Mouse (Mus musculus): ENCODE data around the gene Rgs6. TPM values are rescaled to one million over a fixed set of nuclear protein-coding genes. Genes with fewer than 3 reads are reported as not detected.

The Rgs6 gene
- polyA plus RNA-seq, 1 experiment from 2014 or later: 1.9 TPM

GRCm38 (mm10) chr12:83055690-83056089, 467.6 kb downstream of the Rgs6 start:
- ChIA-PET POLR2A (no interaction called here), CTCF (interaction anchor here (1.1 to 1.4 kb wide), 2 partner anchors 14 to 43 kb away, joined by 3 read pairs; no protein-coding TSS in a partner anchor)
- DNase-seq (ENCODE audit: low read depth, low spot score) (no peak), ATAC-seq (no peak)
- no peaks in the 10 kb centered on the region for H3K27me3 ChIP-seq
- in situ Hi-C loops (cut with MboI; ENCODE audit: low pct_unique_long_range_greater_than_20kb): no loop called here
- no peak for TF ChIP-seq CTCF (IDR thresholded peaks at IDR 0.05)

- ATAC-seq (no peak), DNase-seq (ENCODE audit: low read depth, low spot score) (no peak)
- POLR2A ChIA-PET: no interaction called here
- in situ Hi-C loops (cut with MboI; ENCODE audit: low pct_unique_long_range_greater_than_20kb): no loop called here
- H3K27me3 ChIP-seq: peaks cover 3% of the 10 kb centered on the region
- no peak for TF ChIP-seq CTCF (IDR thresholded peaks at IDR 0.05)
- CTCF ChIA-PET: no interaction called here
These were observed 478.3 kb downstream of the Rgs6 start for GRCm38 (mm10) chr12:83066426-83066825.

DNA sequence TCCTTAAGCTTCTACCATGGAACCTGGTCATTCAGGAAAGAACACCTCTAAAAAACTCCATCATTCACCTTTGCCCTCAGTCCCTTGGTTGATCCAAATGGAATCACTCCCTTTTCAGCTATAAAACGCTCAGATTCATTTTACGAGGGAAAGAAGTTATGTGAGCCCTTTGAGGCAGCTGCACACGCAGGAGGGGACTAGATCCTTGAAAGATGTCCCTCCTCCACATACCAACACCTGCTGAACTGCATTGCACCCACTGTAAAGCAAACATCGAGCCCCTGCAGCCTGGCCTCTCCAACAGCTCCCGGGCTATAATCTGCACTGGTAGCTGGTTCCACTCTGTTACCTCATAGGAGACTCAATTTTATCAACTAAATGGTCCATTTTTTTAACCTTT, 482.8 kb downstream of the Rgs6 start:
- POLR2A ChIA-PET: no interaction called here

DNA sequence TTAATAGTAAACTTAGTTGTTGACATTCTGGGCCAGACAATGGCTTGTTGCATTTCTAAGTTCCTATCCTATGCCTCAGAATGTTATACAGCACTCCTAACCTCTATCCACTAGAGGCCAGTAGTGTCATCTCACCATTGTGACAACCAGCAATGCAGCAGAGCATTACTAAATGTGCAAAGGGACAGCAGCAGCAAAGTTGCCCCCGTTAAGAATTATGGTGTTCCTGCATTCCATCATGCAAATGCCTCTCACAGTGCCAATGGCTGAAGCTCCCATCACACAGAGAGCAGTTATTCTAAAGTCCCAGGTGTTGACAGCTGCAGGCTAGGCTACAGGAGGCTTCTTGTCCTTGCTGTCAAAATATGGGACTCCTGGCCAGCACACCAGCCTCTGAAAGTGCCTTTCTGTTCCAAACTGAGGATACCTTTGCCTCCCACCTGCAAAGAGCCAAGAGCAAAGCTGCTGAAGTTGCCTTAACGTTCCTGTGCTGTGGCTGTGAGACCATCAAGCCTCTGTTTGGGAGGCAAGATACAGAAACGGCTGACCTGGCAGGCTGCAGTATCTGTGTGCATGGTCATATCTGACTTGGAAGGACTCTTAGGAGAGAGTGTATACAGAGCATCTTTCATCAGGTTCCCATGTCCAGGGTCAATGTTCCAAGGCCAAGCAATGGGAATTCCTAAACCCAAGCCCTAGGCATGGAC, 484.2 kb downstream of the Rgs6 start:
- peak; percentile 31 for TF ChIP-seq CTCF (IDR thresholded peaks at IDR 0.05)
- DNase-seq (ENCODE audit: low read depth, low spot score) (no peak), ATAC-seq (no peak)
- ChIA-PET CTCF (no interaction called here), POLR2A (no interaction called here)
- H3K27me3 ChIP-seq: no peaks in the 10 kb centered on the region
- in situ Hi-C loops (cut with MboI; ENCODE audit: low pct_unique_long_range_greater_than_20kb): no loop called here

More for the DNA sequence above, 482.8 kb downstream of the Rgs6 start:
- ATAC-seq: no peak
- in situ Hi-C loops (cut with MboI; ENCODE audit: low pct_unique_long_range_greater_than_20kb): no loop called here
- DNase-seq (ENCODE audit: low read depth, low spot score): no peak
- CTCF ChIA-PET: interaction anchor here (1.3 kb wide), 1 partner anchor 16 kb away, joined by 3 read pairs; no protein-coding TSS in a partner anchor
- no peaks in the 10 kb centered on the region for H3K27me3 ChIP-seq
- TF ChIP-seq CTCF (IDR thresholded peaks at IDR 0.05): no peak

DNA sequence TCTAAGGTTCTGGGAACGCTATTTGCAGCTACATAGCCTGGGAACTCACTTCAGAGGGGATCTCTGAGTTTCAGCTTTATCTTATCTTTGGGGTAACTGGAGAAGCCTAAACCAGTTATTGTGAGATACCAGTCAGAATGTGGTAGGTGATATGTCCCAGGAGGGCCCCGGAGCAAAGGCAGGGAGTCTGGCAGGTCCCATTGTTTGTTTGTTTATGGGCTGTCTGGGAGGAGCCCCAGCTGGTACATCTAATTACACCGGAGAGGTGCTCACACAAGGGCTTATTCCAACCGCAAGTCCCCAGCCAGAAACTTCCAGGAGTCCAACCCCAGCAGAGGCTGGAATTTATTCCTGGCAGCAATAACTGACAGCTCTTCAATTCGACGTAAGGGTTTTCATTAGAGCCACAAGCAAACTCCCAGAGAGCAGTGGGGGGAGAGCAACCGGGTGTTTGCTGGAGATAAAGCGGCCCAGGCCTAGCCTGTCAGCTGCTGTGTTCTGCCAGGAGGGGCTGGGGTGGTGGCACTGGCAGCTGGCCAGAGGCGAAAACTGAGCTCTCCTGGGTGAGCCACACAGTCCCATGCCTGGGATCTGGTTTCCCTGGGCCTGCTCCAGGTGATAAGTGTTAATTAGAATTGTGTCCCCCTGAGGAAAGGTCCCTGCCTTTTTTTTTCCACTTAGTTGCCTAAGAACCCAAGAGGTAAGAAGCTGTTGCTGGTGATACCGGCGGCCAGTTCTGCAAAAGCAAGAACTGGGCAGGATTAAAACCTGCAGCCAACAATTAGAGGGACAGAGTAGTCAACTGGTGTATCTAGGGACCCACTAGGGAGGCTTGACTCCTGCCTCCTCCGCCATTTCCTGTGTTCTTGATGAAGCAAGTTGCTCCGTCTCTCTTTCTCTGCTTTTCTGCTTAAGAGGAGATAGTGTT, 485.1 kb downstream of the Rgs6 start:
- DNase-seq (ENCODE audit: low read depth, low spot score): no peak
- ChIA-PET CTCF (no interaction called here), POLR2A (no interaction called here)
- no peak for TF ChIP-seq CTCF (IDR thresholded peaks at IDR 0.05)
- ATAC-seq: no peak
- in situ Hi-C loops (cut with MboI; ENCODE audit: low pct_unique_long_range_greater_than_20kb): no loop called here
- peaks cover under 1% of the 10 kb centered on the region for H3K27me3 ChIP-seq

DNA sequence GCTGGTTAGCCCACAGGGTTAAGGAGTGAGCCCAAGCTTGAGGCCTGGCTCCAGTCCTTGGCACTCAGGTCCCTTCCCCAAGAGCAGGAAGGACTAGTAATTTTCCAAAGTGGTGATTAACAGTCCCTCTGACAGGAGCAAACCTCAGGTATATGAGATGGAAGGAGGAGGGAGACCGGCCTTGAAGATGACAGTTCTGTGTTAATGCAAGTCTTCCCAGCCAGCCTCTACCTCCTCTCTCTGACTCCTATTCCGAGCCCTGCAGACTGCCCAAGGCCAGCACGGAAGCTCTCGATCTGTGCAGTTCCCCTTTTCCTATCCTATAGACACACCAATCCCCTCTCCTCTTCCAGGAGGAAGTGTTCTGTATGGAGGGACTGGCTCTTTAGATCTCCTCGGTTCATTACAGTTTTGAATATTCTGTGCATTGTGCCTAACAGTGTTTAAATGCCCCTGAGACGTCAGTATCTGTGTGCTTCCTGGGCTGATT, 485.8 kb downstream of the Rgs6 start:
- ChIA-PET CTCF (no interaction called here), POLR2A (no interaction called here)
- H3K27me3 ChIP-seq: peaks cover 5% of the 10 kb centered on the region
- ATAC-seq (no peak), DNase-seq (ENCODE audit: low read depth, low spot score) (no peak)
- TF ChIP-seq CTCF (IDR thresholded peaks at IDR 0.05): no peak
- in situ Hi-C loops (cut with MboI; ENCODE audit: low pct_unique_long_range_greater_than_20kb): no loop called here

DNA sequence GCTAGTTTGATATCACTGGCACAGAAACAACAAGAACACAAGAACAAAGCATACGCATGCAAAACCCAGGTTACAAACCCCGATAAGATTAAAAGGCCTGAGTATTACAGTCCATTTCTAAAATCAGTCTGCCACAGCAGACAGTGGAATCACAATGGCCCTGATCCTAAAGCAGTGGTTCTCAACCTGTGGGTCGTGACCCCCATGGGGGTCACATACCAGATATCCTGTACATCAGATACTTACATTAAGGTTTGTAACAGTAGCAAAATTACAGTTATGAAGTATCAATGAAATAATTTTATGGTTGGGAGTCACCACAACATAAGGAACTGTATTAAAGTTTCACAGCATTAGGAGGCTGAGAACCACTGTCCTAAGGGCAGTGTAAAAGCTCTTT, 488.1 kb downstream of the Rgs6 start:
- no peak for TF ChIP-seq CTCF (IDR thresholded peaks at IDR 0.05)
- POLR2A ChIA-PET: no interaction called here
- in situ Hi-C loops (cut with MboI; ENCODE audit: low pct_unique_long_range_greater_than_20kb): no loop called here

DNA sequence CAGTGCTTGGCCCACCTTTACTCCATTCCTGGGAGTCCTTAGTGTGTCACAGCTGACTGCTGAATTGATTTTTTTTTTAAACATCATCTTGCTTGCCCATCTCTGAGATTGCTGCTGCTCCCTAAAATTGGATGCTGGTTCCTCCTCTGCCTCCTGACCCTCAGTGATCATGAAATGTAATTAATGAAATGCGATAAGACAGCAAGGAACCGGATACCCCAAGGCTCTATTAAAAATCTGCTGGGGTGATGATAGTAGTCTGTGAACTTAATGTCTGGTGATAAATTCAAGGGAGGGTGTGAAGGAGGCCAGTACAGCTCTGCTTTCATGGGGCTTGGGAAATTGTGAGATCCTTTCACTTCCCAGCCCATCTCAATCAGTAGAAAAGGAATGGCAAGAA, 489.4 kb downstream of the Rgs6 start:
- CTCF ChIA-PET: no interaction called here
- peaks cover 26% of the 10 kb centered on the region for H3K27me3 ChIP-seq
- no peak for ATAC-seq
- DNase-seq (ENCODE audit: low read depth, low spot score): no peak
- POLR2A ChIA-PET: no interaction called here
- in situ Hi-C loops (cut with MboI; ENCODE audit: low pct_unique_long_range_greater_than_20kb): no loop called here
- TF ChIP-seq CTCF (IDR thresholded peaks at IDR 0.05): no peak

More for the DNA sequence above, 488.1 kb downstream of the Rgs6 start:
- DNase-seq (ENCODE audit: low read depth, low spot score) (no peak), ATAC-seq (no peak)
- CTCF ChIA-PET: no interaction called here
- H3K27me3 ChIP-seq: peaks cover 21% of the 10 kb centered on the region

GRCm38 (mm10) chr12:83083427-83083826, 495.3 kb downstream of the Rgs6 start:
- no peak for TF ChIP-seq CTCF (IDR thresholded peaks at IDR 0.05)
- H3K27me3 ChIP-seq: peaks cover 28% of the 10 kb centered on the region
- ChIA-PET POLR2A (no interaction called here), CTCF (no interaction called here)
- in situ Hi-C loops (cut with MboI; ENCODE audit: low pct_unique_long_range_greater_than_20kb): no loop called here
- ATAC-seq (no peak), DNase-seq (ENCODE audit: low read depth, low spot score) (no peak)

DNA sequence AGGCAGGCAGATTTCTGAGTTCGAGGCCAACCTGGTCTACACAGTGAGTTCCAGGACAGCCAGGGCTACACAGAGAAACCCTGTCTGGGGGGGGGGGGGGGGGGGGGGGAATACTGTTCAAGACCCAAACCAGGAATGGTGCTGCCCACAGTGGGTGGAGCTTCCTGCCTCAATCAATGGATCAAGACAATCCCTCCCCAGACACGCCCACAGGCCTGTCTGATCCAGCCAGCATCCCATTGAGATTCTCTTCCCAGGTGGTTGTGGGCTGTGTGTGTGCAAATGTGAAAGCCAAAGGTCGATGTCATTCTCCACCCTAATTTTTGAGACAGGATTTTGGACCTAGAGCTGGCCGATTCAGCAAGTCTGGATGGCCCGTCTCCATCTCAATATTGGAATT, 496.5 kb downstream of the Rgs6 start:
- no peak for TF ChIP-seq CTCF (IDR thresholded peaks at IDR 0.05)
- in situ Hi-C loops (cut with MboI; ENCODE audit: low pct_unique_long_range_greater_than_20kb): no loop called here
- POLR2A ChIA-PET: interaction anchor here (0.6 kb wide), 1 partner anchor 642 kb away, joined by 4 read pairs; no protein-coding TSS in a partner anchor
- CTCF ChIA-PET: no interaction called here
- ATAC-seq (no peak), DNase-seq (ENCODE audit: low read depth, low spot score) (no peak)
- H3K27me3 ChIP-seq: peaks cover 20% of the 10 kb centered on the region

DNA sequence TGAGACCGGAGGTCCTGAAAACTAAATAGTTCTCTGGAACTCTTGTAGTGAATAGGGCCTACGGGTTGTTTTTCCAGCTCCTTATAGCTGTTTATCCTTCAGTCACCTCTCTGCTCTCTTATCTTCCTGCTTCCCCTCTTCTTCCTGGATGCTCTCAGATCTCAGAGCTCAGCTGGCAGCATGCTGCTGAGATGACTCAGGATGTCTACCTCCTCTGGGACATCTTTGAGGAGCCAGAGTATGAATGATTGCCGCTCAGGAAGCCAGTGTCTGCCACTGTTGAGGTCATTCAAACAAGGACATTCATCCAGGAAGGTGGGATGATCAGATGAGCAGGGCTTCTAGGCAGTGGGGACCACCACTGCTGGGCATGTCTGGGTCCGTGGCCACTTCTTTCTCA, 498.9 kb downstream of the Rgs6 start:
- ChIA-PET POLR2A (no interaction called here), CTCF (no interaction called here)
- in situ Hi-C loops (cut with MboI; ENCODE audit: low pct_unique_long_range_greater_than_20kb): no loop called here
- H3K27me3 ChIP-seq: peaks cover 15% of the 10 kb centered on the region
- TF ChIP-seq CTCF (IDR thresholded peaks at IDR 0.05): no peak
- ATAC-seq: no peak
- no peak for DNase-seq (ENCODE audit: low read depth, low spot score)

All from Patski (cell line).